In genomic region chr13:40605686-40606404, GRCm38 (mm10) we compare ENCODE assay signal across 9 mouse cellular contexts.
DNase-seq lines count a peak whose midpoint lies in the region; ATAC-seq and TF ChIP-seq lines count a peak whose summit lies in the region.
"Had no signal": no experiment of that assay in that cellular context is flagged by ENCODE, and none has a peak within 500 bp of the region (broad histone marks: within the 10 kb centered on the region; RNA-seq: fewer than 3 reads in every experiment).

No protein-coding gene starts in this region.

- no peak for DNase-seq in heart, postnatal 0 days (ENCODE audit: low spot score)
- no peak for DNase-seq in heart, adult 9 months (ENCODE audit: low spot score in 2 of 2)
- peak; percentile 65 for DNase-seq in adrenal gland, adult 2 months
- DNase-seq in midbrain, embryonic 11.5 days (ENCODE audit: low spot score, missing footprints), result peak; percentile 81
- DNase-seq in right cerebral cortex, postnatal 14 days, result no peak
- DNase-seq in gastrocnemius, postnatal 4 days (ENCODE audit: low spot score in 2 of 2), result no peak

- H3K9ac ChIP-seq in heart, postnatal 0 days (replicated peaks; ENCODE audit: low read depth, low read length), result no peak overlapping the region
- H3K9ac ChIP-seq in forebrain, embryonic 15.5 days (replicated peaks), result peak overlapping the region; percentile 47
- peak overlapping the region; percentile 32; the same call in 1 of the 2 replicates for H3K9ac ChIP-seq in midbrain, embryonic 11.5 days (ENCODE audit: low read length)

- no peaks in the 10 kb centered on the region for H3K36me3 ChIP-seq in heart, postnatal 0 days (replicated peaks; ENCODE audit: control insufficient read depth, insufficient read depth, low read length)
- no peaks in the 10 kb centered on the region for H3K36me3 ChIP-seq in forebrain, embryonic 15.5 days
- H3K36me3 ChIP-seq in midbrain, embryonic 11.5 days (ENCODE audit: control insufficient read depth, insufficient read depth, low read length), result no peaks in the 10 kb centered on the region

- TF ChIP-seq EP300 in heart, postnatal 0 days (IDR thresholded peaks at IDR 0.05; ENCODE audit: low read depth), result no peak

- ATAC-seq in heart, postnatal 0 days (ENCODE audit: insufficient read depth, low read depth), result no peak
- no peak for ATAC-seq in forebrain, embryonic 15.5 days (replicated peaks)
- no peak; the same call in 1 of the 2 replicates for ATAC-seq in midbrain, embryonic 11.5 days (ENCODE audit: low FRiP score)
- ATAC-seq in granulocyte monocyte progenitor cell, adult 5-6 weeks (replicated peaks; ENCODE audit: poor library complexity, severe bottlenecking), result no peak

- TF ChIP-seq CTCF in heart, postnatal 0 days (IDR thresholded peaks at IDR 0.05; ENCODE audit: low read depth), result no peak

- no peaks in the 10 kb centered on the region for H3K27me3 ChIP-seq in heart, postnatal 0 days (ENCODE audit: control insufficient read depth, insufficient read depth, low read length)
- H3K27me3 ChIP-seq in forebrain, embryonic 15.5 days, result no peaks in the 10 kb centered on the region
- no peaks in the 10 kb centered on the region; the same call in 1 of the 2 replicates for H3K27me3 ChIP-seq in midbrain, embryonic 11.5 days (ENCODE audit: control insufficient read depth, insufficient read depth, low read length)

- H3K4me1 ChIP-seq in heart, postnatal 0 days (ENCODE audit: control insufficient read depth, insufficient read depth), result no peaks in the 10 kb centered on the region
- H3K4me1 ChIP-seq in forebrain, embryonic 15.5 days, result peaks cover 20% of the 10 kb centered on the region
- peaks cover 8% of the 10 kb centered on the region; the same call in 1 of the 2 replicates for H3K4me1 ChIP-seq in midbrain, embryonic 11.5 days (ENCODE audit: control insufficient read depth, insufficient read depth, low read length)

- no peak overlapping the region for H3K27ac ChIP-seq in heart, postnatal 0 days (ENCODE audit: low read depth)
- peak overlapping the region; percentile 80 for H3K27ac ChIP-seq in forebrain, embryonic 15.5 days (replicated peaks)
- no peak overlapping the region for H3K27ac ChIP-seq in midbrain, embryonic 11.5 days (ENCODE audit: low read depth, low read length)

- H3K4me3 ChIP-seq in heart, postnatal 0 days (ENCODE audit: low read depth, low read length), result peak overlapping the region; percentile 21; the same call in 1 of the 2 replicates
- H3K4me3 ChIP-seq in forebrain, embryonic 15.5 days, result peak overlapping the region; percentile 40
- no peak overlapping the region for H3K4me3 ChIP-seq in midbrain, embryonic 11.5 days (ENCODE audit: low read depth, low read length)
- H3K4me3 ChIP-seq: myocyte had no signal

- WGBS in heart, postnatal 0 days, result 57% methylated on average over 16 of the region's 16 CpGs
- WGBS in forebrain, embryonic 15.5 days, result 47% methylated on average over 16 of the region's 16 CpGs
- 61% methylated on average over 16 of the region's 16 CpGs for WGBS in midbrain, embryonic 11.5 days

- no peaks in the 10 kb centered on the region for H3K9me3 ChIP-seq in heart, postnatal 0 days (replicated peaks; ENCODE audit: control insufficient read depth, low read length)
- no peaks in the 10 kb centered on the region for H3K9me3 ChIP-seq in forebrain, embryonic 15.5 days
- H3K9me3 ChIP-seq in midbrain, embryonic 11.5 days (ENCODE audit: control insufficient read depth, low read length), result no peaks in the 10 kb centered on the region

- peak overlapping the region; percentile 46 for H3K4me2 ChIP-seq in heart, postnatal 0 days (ENCODE audit: low read depth, low read length)
- peak overlapping the region; percentile 68 for H3K4me2 ChIP-seq in forebrain, embryonic 15.5 days (replicated peaks)
- peak overlapping the region; percentile 28 for H3K4me2 ChIP-seq in midbrain, embryonic 11.5 days

Comparison
In these comparisons a context has a peak if more than half of its experiments do, and no peak if none do; other contexts are left out.
1. DNase-seq: peak in adrenal gland, adult 2 months (single experiment) and midbrain, embryonic 11.5 days (single experiment); none in heart, postnatal 0 days (single experiment), heart, adult 9 months (0 of 2), right cerebral cortex, postnatal 14 days (single experiment) and gastrocnemius, postnatal 4 days (0 of 2).
2. Peak in every context shown above with its lines, with median percentiles within 50 percentile points of each other: H3K4me2 ChIP-seq.